Comparison of ENCODE assay signal across 16 mouse cellular contexts in genomic region chr9:48833493-48833892, GRCm38 (mm10). TPM values are rescaled to one million over a fixed set of nuclear protein-coding genes. Genes with fewer than 3 reads are reported as not detected.
DNase-seq lines count a peak whose midpoint lies in the region; ATAC-seq and TF ChIP-seq lines count a peak whose summit lies in the region.
"Had no signal": no experiment of that assay in that cellular context is flagged by ENCODE, and none has a peak within 500 bp of the region (broad histone marks: within the 10 kb centered on the region; RNA-seq: fewer than 3 reads in every experiment).

No protein-coding gene starts in this region.

- TF ChIP-seq CTCF in lung, postnatal 0 days (IDR thresholded peaks at IDR 0.05): no peak

- H3K27me3 ChIP-seq in forebrain, embryonic 10.5 days (ENCODE audit: poor library complexity, severe bottlenecking): peaks cover 69% of the 10 kb centered on the region
- peaks cover 24% of the 10 kb centered on the region for H3K27me3 ChIP-seq in forebrain, embryonic 16.5 days (replicated peaks; ENCODE audit: control insufficient read depth, insufficient read depth, low read length)
- no peaks in the 10 kb centered on the region for H3K27me3 ChIP-seq in lung, postnatal 0 days (replicated peaks; ENCODE audit: insufficient read depth, low read length)
- peaks cover 11% of the 10 kb centered on the region for H3K27me3 ChIP-seq in midbrain, embryonic 14.5 days (ENCODE audit: control insufficient read depth, insufficient read depth, low read length)

- 0 out of 2 replicates have a peak overlapping the region, but pooled peaks have one; percentile 89 for H3K27ac ChIP-seq in forebrain, embryonic 10.5 days
- H3K27ac ChIP-seq in forebrain, embryonic 16.5 days (ENCODE audit: low read length): no peak overlapping the region
- no peak overlapping the region for H3K27ac ChIP-seq in lung, postnatal 0 days (ENCODE audit: low read length)
- no peak overlapping the region for H3K27ac ChIP-seq in midbrain, embryonic 14.5 days (replicated peaks; ENCODE audit: low read depth, low read length)
- H3K27ac ChIP-seq: embryonic facial prominence, embryonic 15.5 days had no signal

- intact Hi-C loops in heart, postnatal 36 days (cut with DNase I): no loop called here

- no peaks in the 10 kb centered on the region for H3K9me3 ChIP-seq in forebrain, embryonic 10.5 days
- H3K9me3 ChIP-seq in forebrain, embryonic 16.5 days (ENCODE audit: control insufficient read depth, low read length): no peaks in the 10 kb centered on the region
- no peaks in the 10 kb centered on the region for H3K9me3 ChIP-seq in lung, postnatal 0 days (ENCODE audit: low read length)
- H3K9me3 ChIP-seq in midbrain, embryonic 14.5 days (ENCODE audit: control insufficient read depth, low read length): no peaks in the 10 kb centered on the region
- H3K9me3 ChIP-seq: embryonic facial prominence, embryonic 15.5 days; heart, embryonic 12.5 days had no signal

- ATAC-seq in forebrain, embryonic 16.5 days: no peak
- no peak for ATAC-seq in lung, postnatal 0 days
- ATAC-seq in midbrain, embryonic 14.5 days (ENCODE audit: low FRiP score, low TSS enrichment): no peak

- H3K4me3 ChIP-seq in forebrain, embryonic 10.5 days: peak overlapping the region; percentile 93
- H3K4me3 ChIP-seq in forebrain, embryonic 16.5 days (replicated peaks; ENCODE audit: low read length): no peak overlapping the region
- peak overlapping the region; percentile 96 for H3K4me3 ChIP-seq in lung, postnatal 0 days (ENCODE audit: low read depth, low read length)
- no peak overlapping the region for H3K4me3 ChIP-seq in midbrain, embryonic 14.5 days (replicated peaks; ENCODE audit: low read depth, low read length)

- H3K36me3 ChIP-seq in forebrain, embryonic 10.5 days (replicated peaks): peaks cover 50% of the 10 kb centered on the region
- H3K36me3 ChIP-seq in forebrain, embryonic 16.5 days (ENCODE audit: control insufficient read depth, insufficient read depth): no peaks in the 10 kb centered on the region
- peaks cover 36% of the 10 kb centered on the region for H3K36me3 ChIP-seq in lung, postnatal 0 days (ENCODE audit: insufficient read depth, low read length)
- no peaks in the 10 kb centered on the region for H3K36me3 ChIP-seq in midbrain, embryonic 14.5 days (ENCODE audit: control insufficient read depth, insufficient read depth, low read length)
- H3K36me3 ChIP-seq: embryonic facial prominence, embryonic 15.5 days; heart, embryonic 12.5 days had no signal

- no peak overlapping the region for H3K9ac ChIP-seq in forebrain, embryonic 16.5 days (replicated peaks; ENCODE audit: low read depth, low read length)
- peak overlapping the region; percentile 97; the same call in 1 of the 2 replicates for H3K9ac ChIP-seq in lung, postnatal 0 days (replicated peaks; ENCODE audit: low read depth)
- no peak overlapping the region for H3K9ac ChIP-seq in midbrain, embryonic 14.5 days (replicated peaks; ENCODE audit: low read length)
- H3K9ac ChIP-seq: embryonic facial prominence, embryonic 15.5 days; heart, embryonic 12.5 days had no signal

- 92% methylated on average over 11 of the region's 11 CpGs for WGBS in forebrain, embryonic 10.5 days
- WGBS in forebrain, embryonic 16.5 days: 92% methylated on average over 11 of the region's 11 CpGs
- 93% methylated on average over 11 of the region's 11 CpGs for WGBS in lung, postnatal 0 days
- WGBS in midbrain, embryonic 14.5 days: 91% methylated on average over 11 of the region's 11 CpGs

- no peak for DNase-seq in forebrain, embryonic 10.5 days (ENCODE audit: extremely low spot score, low spot score)
- DNase-seq in heart, postnatal 36 days: peak; percentile 17 to 31
- no peak for DNase-seq in heart, postnatal 4 days
- DNase-seq in lung, postnatal 0 days (ENCODE audit: low spot score): no peak
- no peak for DNase-seq in lung, postnatal 25 days (ENCODE audit: low spot score)
- no peak for DNase-seq in midbrain, embryonic 14.5 days
- no peak for DNase-seq in cerebellum, adult 9-11 months
- DNase-seq: adrenal gland, adult 8-10 months; cerebellum, postnatal 36 days; kidney, adult 18-20 months; lung, adult 18-20 months; right cerebral cortex, postnatal 14 days; thymus, adult 2 months had no signal

- peaks cover 86% of the 10 kb centered on the region for H3K4me1 ChIP-seq in forebrain, embryonic 10.5 days
- peaks cover 27% of the 10 kb centered on the region for H3K4me1 ChIP-seq in forebrain, embryonic 16.5 days (replicated peaks; ENCODE audit: control insufficient read depth, insufficient read depth, low read length)
- peaks cover 24% of the 10 kb centered on the region for H3K4me1 ChIP-seq in lung, postnatal 0 days (ENCODE audit: insufficient read depth, low read depth, low read length)
- H3K4me1 ChIP-seq in midbrain, embryonic 14.5 days (ENCODE audit: control insufficient read depth, insufficient read depth, low read length): peaks cover 26% of the 10 kb centered on the region; the same call in 1 of the 2 replicates

- no peak overlapping the region for H3K4me2 ChIP-seq in forebrain, embryonic 16.5 days (ENCODE audit: low read length)
- peak overlapping the region; percentile 80 for H3K4me2 ChIP-seq in lung, postnatal 0 days (replicated peaks; ENCODE audit: low read depth, low read length)
- 0 out of 2 replicates have a peak overlapping the region, but pooled peaks have one; percentile 99 for H3K4me2 ChIP-seq in midbrain, embryonic 14.5 days (ENCODE audit: low read length)

- no peak for TF ChIP-seq EP300 in lung, postnatal 0 days (IDR thresholded peaks at IDR 0.05)

RNA-seq across cellular contexts. Expression of gene Zbtb16, which starts 2.5 kb away (rescaled TPM):
- 27.0 and 29.1 TPM in 2 replicates for polyA plus RNA-seq in forebrain, embryonic 10.5 days (2016; fragmentation: Nextera tagmentation; extraction: Ambion mirVana)
- polyA plus RNA-seq in forebrain, embryonic 16.5 days (2015; fragmentation: Nextera tagmentation; extraction: Ambion mirVana): 5.1 and 6.1 TPM in 2 replicates
- total RNA-seq in heart, postnatal 36 days (2021): 100 to 1,000 TPM; 118 to 222 TPM
- 10 to 100 TPM; 24.0 to 24.7 TPM for total RNA-seq in heart, postnatal 4 days (2021)
- polyA plus RNA-seq in lung, postnatal 0 days (2015; fragmentation: Nextera tagmentation; extraction: Ambion mirVana): 3.9 and 19.7 TPM in 2 replicates
- polyA plus RNA-seq in midbrain, embryonic 14.5 days (2014; fragmentation: Nextera tagmentation; extraction: Ambion mirVana): 6.0 and 7.0 TPM in 2 replicates

Comparison
In these comparisons a context has a peak if more than half of its experiments do, and no peak if none do; other contexts are left out.
1. DNase-seq: peak in heart, postnatal 36 days (2 of 2); none in forebrain, embryonic 10.5 days (single experiment), heart, postnatal 4 days (single experiment), lung, postnatal 0 days (single experiment), lung, postnatal 25 days (single experiment), midbrain, embryonic 14.5 days (single experiment) and cerebellum, adult 9-11 months (single experiment).
2. H3K4me3 ChIP-seq: peak in forebrain, embryonic 10.5 days (single experiment) and lung, postnatal 0 days (single experiment); none in forebrain, embryonic 16.5 days (single experiment) and midbrain, embryonic 14.5 days (single experiment).